Mouse (Mus musculus) limb, embryonic 10.5 days (tissue): ENCODE data around the gene Acsm5. TPM values are rescaled to one million over a fixed set of nuclear protein-coding genes. Genes with fewer than 3 reads are reported as not detected.

ENCODE experiments used
- DNase-seq: peaks from one replicate; pipeline ENCODE4 v3.0.0-alpha.2; 2017; ENCODE audit warnings: low spot score
- H3K27ac ChIP-seq: fragments of 300-500 bp; sonication (generic); 2 replicates; pipeline ENCODE4 v1.5.1; 2016; ENCODE audit warnings: mild to moderate bottlenecking
- H3K27me3 ChIP-seq: fragments of 300-500 bp; sonication (generic); 2 replicates; pipeline ENCODE4 v1.6.1; 2016; ENCODE audit warnings: low read depth, mild to moderate bottlenecking; ENCODE audit not compliant: poor library complexity, severe bottlenecking
- H3K36me3 ChIP-seq: fragments of 300-500 bp; sonication (generic); 2 replicates; pipeline ENCODE4 v1.6.1; 2016; ENCODE audit warnings: mild to moderate bottlenecking, moderate library complexity
- H3K4me1 ChIP-seq: fragments of 300-500 bp; sonication (generic); 2 replicates; pipeline ENCODE4 v1.6.1; 2016
- H3K4me3 ChIP-seq: fragments of 300-500 bp; sonication (generic); 2 replicates; pipeline ENCODE4 v1.5.1; 2016; ENCODE audit warnings: mild to moderate bottlenecking, moderate library complexity
- H3K9me3 ChIP-seq: fragments of 300-500 bp; sonication (generic); replicated peaks from 2 replicates; pipeline ENCODE4 v1.6.1; 2016; ENCODE audit warnings: mild to moderate bottlenecking
- WGBS: fragments of 180-500 bp; shearing (Covaris S2); methylation state at CpG from one replicate; pipeline ENCODE4 v1.1.7; 2016; 5-methylcytosine and 5-hydroxymethylcytosine counted together
- polyA plus RNA-seq: library from polyadenylated mRNA; unstranded; fragments of >200 nt; fragmentation: Nextera tagmentation; extraction: Ambion mirVana; gene quantifications from 2 replicates; pipeline ENCODE4 v1.2.1, GENCODE M21; 2016

Acsm5 gene
- polyA plus RNA-seq: not detected in 2 replicates

- no peaks in the 10 kb centered on the region for H3K4me1 ChIP-seq
- H3K9me3 ChIP-seq: no peaks in the 10 kb centered on the region
- no peaks in the 10 kb centered on the region for H3K27me3 ChIP-seq
- no peaks in the 10 kb centered on the region for H3K36me3 ChIP-seq
- DNase-seq: no peak
- no peak within 1 kb of the TSS for H3K4me3 ChIP-seq
- 73% methylated on average over 5 of the region's 5 CpGs for WGBS
- H3K27ac ChIP-seq: no peak within 1 kb of the TSS
Measured at GRCm38 (mm10) chr7:119519163-119519562, at the start of gene Acsm5. TSS of gene Acsm5 (plus strand) at chr7:119519463.

- no peak for DNase-seq
- H3K27ac ChIP-seq: no peak overlapping the region
- H3K27me3 ChIP-seq: no peaks in the 10 kb centered on the region
- no peaks in the 10 kb centered on the region for H3K4me1 ChIP-seq
- 81% methylated on average over 33 of the region's 33 CpGs for WGBS
- no peak overlapping the region for H3K4me3 ChIP-seq
- no peaks in the 10 kb centered on the region for H3K9me3 ChIP-seq
- H3K36me3 ChIP-seq: no peaks in the 10 kb centered on the region
Measured at GRCm38 (mm10) chr7:119476500-119477389, 42.5 kb upstream of the Acsm5 start.

- Histone ChIP-seq H3K27me3 (no peaks in the 10 kb centered on the region), H3K4me3 (no peak within 1 kb of the TSS), H3K9me3 (no peaks in the 10 kb centered on the region), H3K36me3 (no peaks in the 10 kb centered on the region), H3K4me1 (no peaks in the 10 kb centered on the region), H3K27ac (no peak within 1 kb of the TSS)
- DNase-seq: no peak
Measured at GRCm38 (mm10) chr7:119479256-119479655, 40.0 kb upstream of the Acsm5 start, which contains the start of gene Umod. TSS of gene Umod (minus strand) at chr7:119479282.

- Histone ChIP-seq H3K27ac (no peak overlapping the region), H3K4me3 (no peak overlapping the region), H3K36me3 (no peaks in the 10 kb centered on the region), H3K4me1 (no peaks in the 10 kb centered on the region), H3K27me3 (no peaks in the 10 kb centered on the region), H3K9me3 (no peaks in the 10 kb centered on the region)
- 88% methylated on average over 4 of the region's 4 CpGs for WGBS
- no peak for DNase-seq
Measured at GRCm38 (mm10) chr7:119484154-119484553, 35.1 kb upstream of the Acsm5 start.

- no peaks in the 10 kb centered on the region for H3K36me3 ChIP-seq
- H3K27ac ChIP-seq: no peak overlapping the region
- no peaks in the 10 kb centered on the region for H3K9me3 ChIP-seq
- H3K27me3 ChIP-seq: no peaks in the 10 kb centered on the region
- no peaks in the 10 kb centered on the region for H3K4me1 ChIP-seq
- no peak overlapping the region for H3K4me3 ChIP-seq
- WGBS: 93% methylated on average over 5 of the region's 5 CpGs
- DNase-seq: no peak
Measured at GRCm38 (mm10) chr7:119486683-119487082, 32.6 kb upstream of the Acsm5 start.

GRCm38 (mm10) chr7:119490041-119490780, 29.1 kb upstream of the Acsm5 start:
- Histone ChIP-seq H3K4me3 (no peak overlapping the region), H3K27me3 (no peaks in the 10 kb centered on the region), H3K9me3 (no peaks in the 10 kb centered on the region), H3K27ac (no peak overlapping the region), H3K36me3 (no peaks in the 10 kb centered on the region), H3K4me1 (no peaks in the 10 kb centered on the region)
- DNase-seq: no peak
- WGBS: 87% methylated on average over 4 of the region's 4 CpGs

GRCm38 (mm10) chr7:119511143-119511542, 8.1 kb upstream of the Acsm5 start:
- H3K27ac ChIP-seq: no peak overlapping the region
- H3K36me3 ChIP-seq: no peaks in the 10 kb centered on the region
- H3K27me3 ChIP-seq: no peaks in the 10 kb centered on the region
- no peaks in the 10 kb centered on the region for H3K4me1 ChIP-seq
- no peak for DNase-seq
- H3K4me3 ChIP-seq: no peak overlapping the region
- no peaks in the 10 kb centered on the region for H3K9me3 ChIP-seq
- WGBS: 90% methylated on average over 4 of the region's 4 CpGs

GRCm38 (mm10) chr7:119513056-119513455, 6.2 kb upstream of the Acsm5 start:
- Histone ChIP-seq H3K4me1 (no peaks in the 10 kb centered on the region), H3K27ac (no peak overlapping the region), H3K4me3 (no peak overlapping the region), H3K36me3 (no peaks in the 10 kb centered on the region), H3K27me3 (no peaks in the 10 kb centered on the region), H3K9me3 (no peaks in the 10 kb centered on the region)
- 35% methylated on average over 7 of the region's 7 CpGs for WGBS
- DNase-seq: peak; percentile 63

GRCm38 (mm10) chr7:119515492-119516271, 3.6 kb upstream of the Acsm5 start:
- Histone ChIP-seq H3K4me3 (no peak overlapping the region), H3K27ac (no peak overlapping the region), H3K9me3 (no peaks in the 10 kb centered on the region), H3K27me3 (no peaks in the 10 kb centered on the region), H3K36me3 (no peaks in the 10 kb centered on the region), H3K4me1 (no peaks in the 10 kb centered on the region)
- peak; percentile 47 for DNase-seq
- 70% methylated on average over 10 of the region's 10 CpGs for WGBS

- WGBS: 88% methylated on average over 7 of the region's 7 CpGs
- H3K36me3 ChIP-seq: no peaks in the 10 kb centered on the region
- H3K9me3 ChIP-seq: no peaks in the 10 kb centered on the region
- H3K27me3 ChIP-seq: no peaks in the 10 kb centered on the region
- no peaks in the 10 kb centered on the region for H3K4me1 ChIP-seq
- H3K4me3 ChIP-seq: no peak overlapping the region
- DNase-seq: no peak
- no peak overlapping the region for H3K27ac ChIP-seq
Measured at GRCm38 (mm10) chr7:119516272-119516558, 3.0 kb upstream of the Acsm5 start.

- Histone ChIP-seq H3K27me3 (no peaks in the 10 kb centered on the region), H3K36me3 (no peaks in the 10 kb centered on the region), H3K4me3 (no peak overlapping the region), H3K4me1 (no peaks in the 10 kb centered on the region), H3K9me3 (no peaks in the 10 kb centered on the region), H3K27ac (no peak overlapping the region)
- WGBS: 48% methylated on average over 5 of the region's 5 CpGs
- DNase-seq: peak; percentile 77
Measured at GRCm38 (mm10) chr7:119519654-119520053, 391 bp downstream of the Acsm5 start.

- no peaks in the 10 kb centered on the region for H3K4me1 ChIP-seq
- WGBS: 86% methylated on average over 3 of the region's 3 CpGs
- no peak overlapping the region for H3K27ac ChIP-seq
Measured at GRCm38 (mm10) chr7:119521816-119522215, 2.6 kb downstream of the Acsm5 start.

GRCm38 (mm10) chr7:119522385-119522784, 3.1 kb downstream of the Acsm5 start:
- WGBS: 79% methylated on average over 1 of the region's 1 CpGs
- H3K4me1 ChIP-seq: no peaks in the 10 kb centered on the region
- no peaks in the 10 kb centered on the region for H3K9me3 ChIP-seq
- no peak for DNase-seq
- no peak overlapping the region for H3K27ac ChIP-seq
- no peaks in the 10 kb centered on the region for H3K36me3 ChIP-seq
- H3K4me3 ChIP-seq: no peak overlapping the region
- no peaks in the 10 kb centered on the region for H3K27me3 ChIP-seq

More at GRCm38 (mm10) chr7:119521816-119522215, 2.6 kb downstream of the Acsm5 start:
- DNase-seq: no peak
- Histone ChIP-seq H3K9me3 (no peaks in the 10 kb centered on the region), H3K4me3 (no peak overlapping the region), H3K36me3 (no peaks in the 10 kb centered on the region), H3K27me3 (no peaks in the 10 kb centered on the region)
